Mouse (Mus musculus) neural tube, embryonic 13.5 days (tissue): ENCODE data around the gene Rdh1. TPM values are rescaled to one million over a fixed set of nuclear protein-coding genes. Genes with fewer than 3 reads are reported as not detected.
"Not testable (repeated sequence)": the region's sequence is repeated elsewhere in the genome, so short reads cannot be mapped to it uniquely, and the experiment has no call there.

Experiments
- ATAC-seq: fragments of 200-750 bp; cut with Nextera tagmentation; 2 replicates; pipeline ENCODE4 v1.8.0; 2017; ENCODE audit warnings: low read depth, mild to moderate bottlenecking, moderate TSS enrichment, moderate library complexity
- H3K27ac ChIP-seq: fragments of 300-500 bp; sonication (generic); replicated peaks from 2 replicates; pipeline ENCODE4 v1.5.1; 2015; ENCODE audit warnings: moderate library complexity, mild to moderate bottlenecking, inconsistent platforms
- H3K27me3 ChIP-seq: fragments of 300-500 bp; sonication (generic); 2 replicates; pipeline ENCODE4 v1.6.1; 2015; ENCODE audit warnings: mild to moderate bottlenecking, inconsistent platforms
- H3K36me3 ChIP-seq: fragments of 300-500 bp; sonication (generic); 2 replicates; pipeline ENCODE4 v1.6.1; 2015; ENCODE audit warnings: mild to moderate bottlenecking, inconsistent platforms
- H3K4me1 ChIP-seq: fragments of 300-500 bp; sonication (generic); replicated peaks from 2 replicates; pipeline ENCODE4 v1.6.1; 2015; ENCODE audit warnings: inconsistent platforms
- H3K4me2 ChIP-seq: fragments of 300-500 bp; sonication (generic); 2 replicates; pipeline ENCODE4 v1.6.1; 2015; ENCODE audit warnings: inconsistent platforms, mild to moderate bottlenecking, moderate library complexity
- H3K4me3 ChIP-seq: fragments of 300-500 bp; sonication (generic); 2 replicates; pipeline ENCODE4 v1.5.1; 2015; ENCODE audit warnings: mild to moderate bottlenecking, inconsistent platforms
- H3K9ac ChIP-seq: fragments of 300-500 bp; sonication (generic); 2 replicates; pipeline ENCODE4 v1.6.1; 2015; ENCODE audit warnings: moderate library complexity, mild to moderate bottlenecking, inconsistent platforms
- H3K9me3 ChIP-seq: fragments of 300-500 bp; sonication (generic); 2 replicates; pipeline ENCODE4 v1.6.1; 2016; ENCODE audit warnings: inconsistent platforms
- WGBS: fragments of 180-500 bp; shearing (Covaris S2); methylation state at CpG from one replicate; pipeline ENCODE4 v1.1.7; 2015; 5-methylcytosine and 5-hydroxymethylcytosine counted together
- polyA plus RNA-seq: library from polyadenylated mRNA; unstranded; fragments of >200 nt; fragmentation: Nextera tagmentation; extraction: Ambion mirVana; gene quantifications from 2 replicates; pipeline ENCODE4 v1.2.1, GENCODE M21; 2015

The Rdh1 gene
- polyA plus RNA-seq, 1 experiment from 2014 or later: not detected

- Histone ChIP-seq H3K9ac (no peak overlapping the region), H3K4me1 (no peaks in the 10 kb centered on the region), H3K27ac (no peak overlapping the region), H3K27me3 (no peaks in the 10 kb centered on the region), H3K4me3 (no peak overlapping the region), H3K36me3 (no peaks in the 10 kb centered on the region), H3K4me2 (no peak overlapping the region), H3K9me3 (0 out of 2 replicates have a peak, but pooled peaks cover 1% of the 10 kb centered on the region)
- no peak for ATAC-seq
- 89% methylated on average over 2 of the region's 2 CpGs for WGBS
These were observed 42.1 kb downstream of the Rdh1 start for GRCm38 (mm10) chr10:127801612-127802011.

DNA sequence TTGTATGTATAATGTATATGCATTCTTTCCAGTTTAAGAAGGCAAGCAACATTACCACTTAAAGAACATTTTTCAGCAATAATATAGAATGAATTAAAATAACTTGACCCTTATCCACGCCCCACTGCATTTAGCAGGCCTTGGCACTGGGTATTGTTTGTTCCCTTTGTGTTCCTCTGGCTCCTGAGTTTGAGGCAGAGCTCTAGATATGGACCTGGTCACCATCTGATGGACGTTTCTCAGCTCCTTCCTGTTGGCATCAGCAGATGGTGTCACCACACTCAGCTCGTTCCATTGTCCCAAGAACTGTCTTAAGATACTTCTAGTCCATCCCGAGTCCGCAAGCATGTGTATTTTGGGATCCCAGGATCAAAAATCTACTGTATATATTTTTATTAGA lies 42.7 kb downstream of the Rdh1 start:
- no peak overlapping the region for H3K4me2 ChIP-seq
- H3K9ac ChIP-seq: no peak overlapping the region
- H3K9me3 ChIP-seq: no peaks in the 10 kb centered on the region
- no peak overlapping the region for H3K27ac ChIP-seq
- H3K4me1 ChIP-seq: no peaks in the 10 kb centered on the region
- no peaks in the 10 kb centered on the region for H3K27me3 ChIP-seq
- H3K36me3 ChIP-seq: no peaks in the 10 kb centered on the region
- ATAC-seq: no peak
- no peak overlapping the region for H3K4me3 ChIP-seq
- 85% methylated on average over 5 of the region's 5 CpGs for WGBS

DNA sequence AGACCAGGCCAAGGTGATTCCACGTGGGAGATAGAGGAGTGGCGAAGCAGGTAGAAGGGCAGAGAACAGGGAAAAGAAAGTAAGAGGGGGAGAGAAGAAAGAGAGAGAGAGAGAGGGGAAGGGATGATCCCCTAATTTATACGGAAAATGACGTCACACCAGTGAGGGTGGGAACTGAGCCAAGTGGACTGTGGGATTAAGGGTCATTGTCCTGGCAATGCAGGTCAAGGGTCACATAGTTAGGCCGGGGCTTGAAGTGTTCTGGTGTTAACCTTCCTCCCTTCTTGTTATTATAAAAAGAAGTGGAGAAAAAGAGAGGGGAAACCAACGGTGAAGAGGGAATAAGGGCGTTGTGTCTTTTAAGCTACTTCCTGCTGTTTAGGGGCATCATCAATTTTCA lies 44.9 kb downstream of the Rdh1 start:
- H3K4me3 ChIP-seq: no peak overlapping the region
- H3K4me1 ChIP-seq: no peaks in the 10 kb centered on the region
- H3K36me3 ChIP-seq: no peaks in the 10 kb centered on the region
- WGBS: 71% methylated on average over 7 of the region's 7 CpGs
- no peaks in the 10 kb centered on the region for H3K27me3 ChIP-seq
- H3K4me2 ChIP-seq: no peak overlapping the region
- H3K9me3 ChIP-seq: no peaks in the 10 kb centered on the region
- H3K9ac ChIP-seq: no peak overlapping the region
- H3K27ac ChIP-seq: no peak overlapping the region
- ATAC-seq: no peak

DNA sequence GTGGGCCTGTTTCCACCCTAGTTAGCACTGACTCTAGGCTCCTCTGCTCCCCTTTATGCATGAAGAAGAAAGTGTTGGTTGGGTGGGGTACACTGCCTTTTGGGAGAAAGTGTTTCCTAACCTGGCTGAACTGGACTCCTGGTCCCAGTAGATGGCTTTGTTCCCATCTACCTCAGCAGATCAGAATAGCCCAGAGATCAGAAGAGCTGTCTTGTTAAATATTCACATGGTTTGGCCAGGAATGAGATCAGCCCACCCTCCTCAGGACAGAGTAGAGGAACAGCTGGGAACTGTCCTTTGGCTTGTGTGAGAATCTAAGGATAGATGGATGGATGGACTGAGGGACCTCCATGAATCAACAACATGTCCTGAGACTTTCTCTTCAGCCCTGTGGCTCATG lies 56.4 kb downstream of the Rdh1 start:
- no peak for ATAC-seq
- no peak overlapping the region for H3K9ac ChIP-seq
- no peak overlapping the region for H3K4me3 ChIP-seq

GRCm38 (mm10) chr10:127817268-127817910 lies 57.9 kb downstream of the Rdh1 start:
- not testable (repeated sequence) for H3K9ac ChIP-seq

More for the DNA sequence above, 56.4 kb downstream of the Rdh1 start:
- no peaks in the 10 kb centered on the region for H3K36me3 ChIP-seq
- H3K27me3 ChIP-seq: no peaks in the 10 kb centered on the region
- H3K9me3 ChIP-seq: peaks cover 2% of the 10 kb centered on the region; the same call in 1 of the 2 replicates
- H3K4me1 ChIP-seq: no peaks in the 10 kb centered on the region
- no peak overlapping the region for H3K27ac ChIP-seq
- no peak overlapping the region for H3K4me2 ChIP-seq

More at GRCm38 (mm10) chr10:127817268-127817910, 57.9 kb downstream of the Rdh1 start:
- H3K4me3 ChIP-seq, H3K4me2 ChIP-seq, H3K9me3 ChIP-seq, H3K27ac ChIP-seq, ATAC-seq, H3K27me3 ChIP-seq, H3K36me3 ChIP-seq, H3K4me1 ChIP-seq: not testable (repeated sequence)
- WGBS: 79% methylated on average over 4 of the region's 4 CpGs

Other genes starting within 250 kb of the Rdh1 start
- 10.1 and 10.6 TPM in 2 replicates for gene Ndufa4l2, start 244.8 kb upstream of the Rdh1 start, polyA plus RNA-seq
- 52.4 and 53.0 TPM in 2 replicates for gene Shmt2, start 237.3 kb upstream of the Rdh1 start, polyA plus RNA-seq
- 128 and 133 TPM in 2 replicates for gene Nxph4, start 225.2 kb upstream of the Rdh1 start, polyA plus RNA-seq
- gene Lrp1, start 138.6 kb upstream of the Rdh1 start, polyA plus RNA-seq: 80.9 and 110 TPM in 2 replicates
- 5.9 and 6.0 TPM in 2 replicates for gene Stat6, start 116.7 kb upstream of the Rdh1 start, polyA plus RNA-seq
- 3.3 and 3.6 TPM in 2 replicates for gene Nemp1, start 92.8 kb upstream of the Rdh1 start, polyA plus RNA-seq
- gene Nab2, start 91.2 kb upstream of the Rdh1 start, polyA plus RNA-seq: 4.0 and 4.5 TPM in 2 replicates
- gene Myo1a, start 54.6 kb upstream of the Rdh1 start, polyA plus RNA-seq: 0.88 and 0.96 TPM in 2 replicates
- gene Tac2, start 35.2 kb upstream of the Rdh1 start, polyA plus RNA-seq: 0.31 and 1.9 TPM in 2 replicates
- 3.3 and 4.5 TPM in 2 replicates for gene Zbtb39, start 20.2 kb upstream of the Rdh1 start, polyA plus RNA-seq
- gene Gpr182, start 8.0 kb upstream of the Rdh1 start, polyA plus RNA-seq: 0.45 and 0.92 TPM in 2 replicates
- not detected in 2 replicates for gene Rdh16f1, start 66 bp downstream of the Rdh1 start, polyA plus RNA-seq
- gene Rdh9, start 16.7 kb downstream of the Rdh1 start, polyA plus RNA-seq: 0.14 and 0.20 TPM in 2 replicates
- not detected in 2 replicates for gene Rdh16, start 41.4 kb downstream of the Rdh1 start, polyA plus RNA-seq
- gene Rdh19, start 90.2 kb downstream of the Rdh1 start, polyA plus RNA-seq: not detected in 2 replicates
- not detected in 2 replicates for gene Rdh16f2, start 106.8 kb downstream of the Rdh1 start, polyA plus RNA-seq
- gene Rdh7, start 129.1 kb downstream of the Rdh1 start, polyA plus RNA-seq: not detected in 2 replicates
- not detected in 2 replicates for gene Sdr9c7, start 138.8 kb downstream of the Rdh1 start, polyA plus RNA-seq
- gene Hsd17b6, start 247.9 kb downstream of the Rdh1 start, polyA plus RNA-seq: not detected in 2 replicates